Mouse (Mus musculus) lung, postnatal 4 days (tissue): ENCODE measurements around the gene Scaf1.

Experiments
- DNase-seq, 2 experiments: peaks; one replicate each; pipeline ENCODE4 v3.0.0; 2021

Gene Scaf1

DNA sequence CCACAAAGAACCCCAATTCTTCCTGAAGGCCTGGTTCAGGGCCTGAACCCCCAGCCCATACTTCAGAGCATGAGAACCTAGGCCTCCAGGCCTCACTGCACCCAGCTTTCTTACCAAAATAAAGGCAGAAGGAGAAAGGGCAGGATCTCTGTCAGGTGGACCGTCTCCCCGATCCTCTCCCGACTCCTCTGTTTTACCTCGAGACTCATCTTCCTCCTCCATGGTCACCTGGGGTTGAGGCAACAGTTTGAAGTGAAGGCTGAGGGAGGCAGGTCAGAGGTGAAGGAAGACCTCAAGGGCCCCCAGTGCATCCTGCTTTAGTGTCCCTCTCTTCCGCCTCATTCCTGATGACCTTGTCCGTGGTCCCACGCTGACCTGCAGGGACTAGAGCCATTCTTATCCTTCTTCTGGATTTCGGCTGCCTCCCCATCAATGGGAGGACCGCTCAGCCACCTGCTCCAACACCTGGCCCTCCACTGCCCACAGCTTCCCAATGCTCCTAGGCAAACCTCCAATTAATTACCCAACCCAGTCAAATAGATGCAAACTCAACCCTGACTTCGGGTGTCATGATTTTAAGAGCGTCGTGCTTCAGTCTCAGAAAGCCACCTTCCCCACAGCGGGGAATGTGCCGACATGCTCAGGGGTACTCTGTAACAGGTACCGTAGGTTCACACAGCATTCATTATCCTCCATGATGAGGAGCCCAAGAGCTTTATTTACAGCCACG is 2.6 kb downstream of the Scaf1 start:
- DNase-seq = no peak

DNA sequence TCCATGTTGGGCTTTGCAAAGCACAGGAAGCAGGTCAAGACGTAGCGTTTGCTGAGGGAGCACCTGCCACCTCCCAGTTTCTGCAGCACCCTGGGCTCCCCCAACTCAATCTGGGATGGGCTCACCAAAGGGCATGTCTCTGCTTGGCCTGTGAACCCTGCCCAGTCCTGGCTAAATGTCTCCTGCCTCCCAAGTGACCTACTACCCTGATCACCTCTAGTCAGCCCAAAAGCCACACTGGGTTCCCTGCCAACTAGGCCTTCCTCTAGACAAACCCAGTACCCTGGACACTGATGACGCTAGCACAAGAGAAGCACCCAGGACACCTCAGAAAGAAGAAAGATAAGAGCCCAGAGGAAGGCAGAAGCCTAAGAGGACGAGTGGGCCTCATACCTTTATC is 3.3 kb downstream of the Scaf1 start:
- no peak for DNase-seq

DNA sequence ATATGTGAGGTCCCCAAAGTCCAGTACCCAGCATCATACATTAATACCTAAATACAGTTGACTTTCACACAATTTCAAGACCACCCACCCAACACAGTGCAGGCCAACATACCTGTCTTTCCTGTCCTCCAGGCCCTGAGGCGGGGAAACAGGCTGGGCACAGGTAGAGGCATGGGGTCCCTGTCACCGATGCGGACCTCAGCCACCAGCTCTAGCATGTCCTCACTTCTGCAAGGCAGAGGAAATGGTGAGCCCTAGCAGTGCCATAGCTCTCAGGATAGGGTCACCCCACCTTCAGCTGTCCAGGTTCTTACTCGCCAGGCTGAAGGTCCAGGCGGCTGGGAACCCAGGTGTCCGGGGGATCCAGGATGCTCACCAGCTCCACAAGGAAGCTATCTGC is 4.2 kb downstream of the Scaf1 start:
- DNase-seq = no peak

DNA sequence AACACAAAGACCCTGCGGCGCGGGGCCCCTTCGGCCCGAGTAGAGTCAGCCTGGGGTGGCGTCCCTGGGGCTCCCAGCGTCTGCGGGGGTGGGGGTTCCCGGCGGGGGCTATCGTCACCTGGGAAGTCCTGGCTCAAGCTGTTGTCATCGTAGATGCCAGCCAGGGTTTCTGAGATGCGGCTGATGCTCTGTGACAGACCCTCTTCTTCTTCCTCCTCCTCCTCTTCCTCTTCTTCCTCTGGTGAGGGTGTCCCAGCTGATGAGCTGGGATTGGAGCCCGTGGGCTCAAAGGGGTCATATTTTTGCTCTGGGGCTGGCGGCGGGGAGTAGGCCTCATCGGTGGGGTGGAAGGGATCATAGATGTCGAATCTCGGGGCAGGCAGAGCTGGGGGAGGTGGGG is 7.8 kb downstream of the Scaf1 start:
- no peak for DNase-seq

DNA sequence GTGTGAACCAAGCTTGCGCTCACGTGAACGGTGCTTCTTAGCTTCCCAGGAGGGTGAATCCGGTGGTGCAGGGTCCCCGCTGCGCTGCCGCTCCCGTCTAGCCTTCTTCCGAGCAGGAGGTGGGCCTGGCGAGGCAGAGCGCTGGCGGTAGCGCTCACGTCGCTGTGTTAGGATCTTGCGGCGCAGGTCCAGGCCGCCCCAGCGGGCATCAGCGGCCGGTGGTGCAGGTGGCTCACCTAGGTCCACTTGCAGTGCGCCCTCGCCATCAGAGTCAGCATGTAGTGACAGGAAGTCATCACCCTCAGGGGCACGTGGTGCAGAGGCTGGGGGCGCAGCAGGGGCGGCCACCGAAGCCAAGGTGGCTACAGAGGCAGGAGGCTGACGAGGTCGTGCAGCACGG is 8.3 kb downstream of the Scaf1 start:
- no peak for DNase-seq

DNA sequence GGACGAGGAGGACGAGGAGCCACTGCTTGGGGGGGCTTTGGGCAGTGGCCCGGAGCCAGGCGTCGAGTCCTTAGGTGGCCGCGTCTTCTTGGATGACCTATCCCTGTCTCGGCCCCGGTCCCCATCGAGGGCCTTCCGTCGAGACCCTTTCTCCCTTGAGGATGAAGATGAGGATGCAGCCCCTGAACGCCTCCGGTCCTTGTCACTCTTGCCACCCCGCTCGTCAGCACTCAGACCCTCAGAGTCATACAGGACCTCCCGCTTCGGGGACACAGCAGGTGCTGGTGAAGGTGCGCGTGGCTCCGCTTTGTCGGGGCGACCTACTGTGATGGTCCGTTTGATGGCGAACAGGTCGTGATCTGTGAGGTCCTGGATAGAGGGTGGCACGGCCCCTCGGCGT is 9.0 kb downstream of the Scaf1 start:
- no peak for DNase-seq

- DNase-seq = no peak
These were observed 9.7 kb downstream of the Scaf1 start for GRCm38 (mm10) chr7:45006503-45006902.

- DNase-seq = no peak
These were observed 10.7 kb downstream of the Scaf1 start for GRCm38 (mm10) chr7:45005321-45005992.

DNA sequence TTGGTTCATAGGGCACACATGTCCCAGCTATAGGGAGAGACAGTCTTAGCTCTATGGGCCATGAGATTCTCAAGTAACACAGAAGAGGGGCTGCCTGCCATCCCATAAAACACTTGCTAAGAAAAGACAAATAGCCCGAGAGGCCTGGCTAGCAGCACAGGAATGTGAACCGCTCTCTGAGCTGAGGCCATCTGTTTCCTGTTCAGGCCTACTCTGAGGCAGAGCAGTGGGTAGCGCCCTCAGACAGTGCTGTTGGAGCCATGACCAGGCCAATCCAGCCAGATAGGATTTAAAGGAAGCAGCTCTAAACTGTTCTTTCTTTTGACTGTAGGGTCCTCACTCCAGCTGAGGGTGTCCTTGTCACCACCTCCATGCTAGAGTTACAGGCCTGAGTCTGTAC is 11.6 kb downstream of the Scaf1 start:
- no peak for DNase-seq

DNA sequence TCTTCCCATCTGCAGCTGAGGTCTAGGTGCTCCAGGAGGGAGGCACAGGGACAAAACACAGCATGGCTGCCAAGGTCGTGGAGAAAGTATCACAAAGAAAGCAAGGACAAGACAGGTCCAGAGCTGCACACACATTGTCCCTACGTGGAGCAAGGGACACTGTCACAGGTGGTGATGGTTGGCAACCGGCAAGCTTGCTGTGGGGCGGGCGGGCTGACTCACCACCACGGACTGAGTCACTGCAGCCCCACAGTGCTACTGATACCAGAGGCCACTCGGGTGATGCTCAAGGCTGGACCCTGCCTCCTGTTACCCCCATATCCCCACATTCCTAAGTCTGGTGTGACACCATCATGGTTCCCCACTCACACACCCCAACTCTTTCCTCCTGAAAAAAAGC is 13.7 kb downstream of the Scaf1 start:
- DNase-seq = no peak

DNA sequence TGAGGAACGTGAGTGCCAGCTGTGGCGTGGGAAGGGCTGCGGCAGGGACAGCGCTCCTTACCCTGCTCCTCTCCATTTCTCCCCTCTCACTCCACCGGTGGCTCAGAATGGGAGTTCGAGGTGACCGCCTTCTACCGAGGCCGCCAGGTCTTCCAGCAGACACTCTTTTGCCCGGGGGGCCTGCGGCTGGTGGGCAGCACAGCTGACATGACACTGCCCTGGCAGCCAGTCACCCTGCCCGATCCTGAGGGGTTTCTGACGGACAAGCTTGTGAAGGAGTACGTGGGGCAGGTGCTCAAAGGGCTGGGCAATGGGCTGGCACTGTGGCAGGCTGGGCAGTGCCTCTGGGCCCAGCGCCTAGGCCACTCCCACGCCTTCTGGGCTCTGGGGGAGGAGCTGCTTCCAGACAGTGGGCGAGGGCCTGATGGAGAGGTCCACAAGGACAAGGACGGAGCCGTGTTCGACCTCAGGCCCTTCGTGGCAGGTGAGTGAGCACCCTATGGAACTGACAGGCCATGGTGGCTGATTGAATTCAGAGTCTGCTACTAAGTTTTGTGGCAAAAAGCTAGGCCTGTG is 15.5 kb downstream of the Scaf1 start:
- no peak for DNase-seq

DNA sequence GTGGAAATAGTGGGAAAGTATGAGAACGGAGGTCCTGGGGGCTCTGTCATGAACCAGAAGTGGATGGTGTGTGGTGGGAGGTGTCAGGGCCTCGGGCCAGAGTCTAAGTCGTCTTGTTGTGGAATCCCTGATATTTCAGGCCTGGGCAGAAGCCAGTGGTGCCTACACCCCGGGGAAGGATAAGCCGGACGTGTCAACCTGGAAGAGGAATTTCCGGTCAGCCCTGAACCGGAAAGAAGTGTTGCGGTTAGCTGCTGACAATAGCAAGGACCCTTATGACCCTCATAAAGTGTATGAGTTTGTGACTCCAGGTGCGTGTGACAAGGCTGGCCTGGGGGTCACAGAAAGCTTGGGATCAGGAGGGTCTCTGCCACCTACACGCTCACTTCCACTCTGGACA is 16.4 kb downstream of the Scaf1 start:
- peak; percentile 41 to 69 for DNase-seq

GRCm38 (mm10) chr7:44998501-44998955 is 17.6 kb downstream of the Scaf1 start, which contains the start of gene Bcl2l12:
Gene Bcl2l12 (minus strand): TSS chr7:44998712.
- peak; percentile 69 to 72 for DNase-seq

DNA sequence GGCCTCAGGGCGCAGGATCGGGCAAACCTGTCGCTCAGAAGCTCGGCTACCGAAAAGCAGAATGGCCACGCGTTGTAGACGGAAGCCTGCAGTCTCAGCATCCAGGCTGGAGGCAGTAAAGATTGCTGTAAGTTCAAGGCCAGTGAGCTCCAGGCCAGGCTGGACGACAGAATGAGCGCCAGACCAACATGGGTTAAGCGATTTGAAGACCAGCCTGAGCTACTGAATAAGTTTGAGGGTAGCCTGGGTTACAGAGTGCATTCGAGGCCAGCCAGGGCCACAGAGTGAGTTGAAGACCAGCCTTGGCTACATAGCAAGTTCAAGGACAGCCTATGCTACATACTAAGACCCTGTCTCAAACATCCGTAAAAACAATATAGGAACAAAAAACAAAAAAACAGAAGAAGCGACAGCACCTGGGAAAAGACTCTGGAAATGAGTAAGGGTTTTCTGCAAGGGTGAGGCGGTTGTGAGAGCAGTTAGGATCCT is 18.2 kb downstream of the Scaf1 start:
- no peak for DNase-seq

GRCm38 (mm10) chr7:44997231-44997939 is 18.8 kb downstream of the Scaf1 start, which contains the start of gene Irf3:
Gene Irf3 (plus strand): TSS chr7:44997648.
- peak; percentile 96 to 98 for DNase-seq

- no peak for DNase-seq
These were observed 19.5 kb downstream of the Scaf1 start for GRCm38 (mm10) chr7:44996672-44997071.

DNA sequence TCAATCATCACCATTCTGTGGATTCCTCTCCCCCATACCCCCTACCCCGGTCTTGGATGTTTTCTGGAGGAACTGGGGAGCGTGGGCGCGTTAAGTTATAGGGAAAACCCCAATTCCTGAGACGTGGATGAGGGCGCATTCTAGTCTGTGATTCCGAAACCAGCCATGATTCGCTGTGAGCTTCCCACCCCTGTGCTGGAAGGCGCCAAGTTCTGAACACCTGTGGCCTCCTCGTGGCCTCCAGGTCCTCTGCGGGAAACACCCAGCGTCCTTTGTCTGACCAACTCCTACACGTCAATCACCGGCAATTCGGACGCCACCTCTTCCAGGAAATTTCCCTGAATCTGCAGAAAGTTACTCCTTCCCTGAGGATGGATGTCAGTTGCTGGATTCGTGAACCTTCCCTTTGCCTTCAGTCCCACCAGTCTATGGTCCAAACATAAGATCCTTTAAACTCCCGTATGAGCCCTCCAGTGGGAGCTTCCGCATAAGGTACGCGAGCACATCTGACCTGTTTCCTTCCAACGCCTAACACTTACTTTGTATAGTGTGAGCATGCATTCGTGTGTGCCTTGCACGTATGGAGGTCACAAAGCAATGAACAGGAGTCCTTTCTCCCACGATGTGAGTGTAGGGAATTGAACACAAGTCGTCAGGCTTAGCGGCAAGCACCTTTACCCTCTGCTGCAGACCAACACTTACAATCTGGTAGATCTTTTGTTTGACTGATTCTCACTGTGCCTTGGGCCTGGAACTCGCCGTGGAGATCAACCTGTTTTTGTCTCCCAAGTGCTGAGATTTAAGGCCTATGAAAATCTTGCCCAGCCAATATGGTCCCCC is 29.1 kb downstream of the Scaf1 start:
- DNase-seq = no peak

DNA sequence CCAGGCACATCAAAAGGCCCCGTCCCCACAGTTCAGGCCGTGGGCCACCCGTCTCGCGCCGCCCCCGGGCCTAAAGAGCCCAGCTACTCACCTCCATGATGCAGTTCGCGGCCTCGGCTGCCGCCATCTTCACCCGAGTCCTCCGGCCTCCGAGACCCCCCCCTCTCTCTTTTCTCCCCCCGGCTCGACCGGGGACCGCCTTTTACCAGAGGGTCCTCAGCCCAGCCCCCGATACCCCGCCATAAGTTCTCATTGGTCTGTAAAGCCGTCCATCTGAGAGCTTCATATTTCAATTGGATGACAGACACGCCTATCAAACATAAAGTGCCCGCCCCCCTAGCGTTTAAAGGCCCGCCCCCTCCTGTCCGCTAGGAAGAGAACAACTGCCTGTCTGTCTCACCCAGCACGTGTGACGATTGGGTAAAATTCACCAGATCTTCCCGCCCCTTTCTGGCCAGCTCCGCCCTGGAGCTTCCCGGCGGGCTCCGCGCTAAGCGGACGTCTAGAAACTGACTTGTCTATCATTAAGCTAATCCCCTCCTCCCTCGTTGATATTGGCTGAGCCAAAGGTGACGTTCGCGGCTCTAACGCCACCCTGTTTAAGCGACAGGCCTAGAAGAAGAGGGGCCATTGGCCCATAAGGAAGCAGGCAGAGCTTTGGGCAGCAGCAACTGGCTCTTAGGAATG is 29.8 kb downstream of the Scaf1 start, which contains the start of gene Prmt1:
Gene Prmt1, minus strand, starts transcription at position 377 of the 687 bp plus-strand sequence.
- DNase-seq = peak; percentile 99 to 100

DNA sequence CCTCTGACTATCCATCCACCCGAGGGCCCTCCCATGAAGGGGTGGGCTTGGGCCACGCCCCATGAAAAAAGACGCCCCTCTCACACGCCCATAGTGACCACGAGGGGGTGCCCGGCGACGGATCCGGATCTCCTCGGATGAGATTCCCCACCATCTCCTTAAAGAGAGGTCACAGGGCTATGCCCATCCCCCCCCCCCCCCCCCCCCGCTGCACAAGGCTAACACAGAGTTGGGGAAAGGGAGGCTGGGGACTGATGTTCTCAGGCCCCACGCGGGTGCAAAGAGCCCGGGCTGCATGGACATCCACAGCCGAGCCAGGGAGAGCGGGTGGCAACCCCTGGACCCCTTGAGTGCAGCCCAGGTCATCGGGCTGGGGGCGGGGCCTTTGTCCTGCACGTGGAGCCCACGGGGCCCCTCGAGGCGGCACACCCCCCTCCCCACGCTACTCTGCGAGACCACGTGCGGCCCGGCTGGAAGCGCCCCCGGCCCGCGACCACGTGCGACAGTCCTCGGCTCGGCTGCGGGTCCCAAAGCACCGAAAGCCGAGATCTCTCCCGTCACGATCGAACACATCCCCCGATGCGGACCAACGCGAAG is 30.5 kb downstream of the Scaf1 start:
- DNase-seq = peak; percentile 86 to 89

GRCm38 (mm10) chr7:44984833-44985164 is 31.4 kb downstream of the Scaf1 start:
- no peak for DNase-seq
